Mouse (Mus musculus): ENCODE measurements at regions not wholly inside any gene's neighbourhood (a gene's known extent, or its start where the extent isn't known, plus 50 kb on each side); places are given as distances from the start of the nearest gene placed in this dataset.

DNA sequence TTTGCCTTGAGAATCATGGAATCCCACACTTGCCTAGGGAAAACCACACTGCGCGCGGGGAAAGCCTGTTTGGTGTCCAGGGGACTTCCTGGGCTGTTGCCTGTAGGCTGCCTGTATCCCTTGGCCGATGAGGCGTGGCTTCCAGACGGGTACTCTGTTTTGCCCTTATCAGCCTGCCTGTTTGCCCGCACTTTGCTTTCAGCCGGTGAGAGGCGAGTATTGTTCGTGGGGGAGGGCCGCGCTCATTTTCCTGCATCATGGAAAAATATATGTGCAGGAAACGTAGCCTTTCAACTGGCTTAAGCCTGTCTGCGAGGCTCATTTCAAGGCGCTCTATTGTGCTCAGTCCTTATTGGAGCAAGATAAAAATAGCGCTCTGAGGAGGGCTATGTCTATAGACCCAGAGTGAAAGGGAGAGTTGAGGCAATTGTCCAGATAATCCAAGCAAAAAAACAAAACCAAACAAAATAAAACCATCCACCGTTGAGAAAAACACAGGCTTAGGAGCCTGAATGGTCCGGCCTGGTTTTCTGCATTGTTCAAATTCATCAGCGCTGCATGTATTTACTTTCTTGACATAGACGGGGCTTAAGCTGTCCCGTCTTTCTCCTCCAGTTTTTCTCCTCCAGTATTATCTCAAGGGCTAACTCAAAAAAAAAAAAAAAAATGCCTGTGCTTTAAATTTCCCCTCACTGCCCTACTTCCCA, 67.9 kb downstream of the Klf5 start:
- no peak for DNase-seq (ENCODE audit: low spot score in 2 of 2)

- no peak for DNase-seq (ENCODE audit: low spot score in 2 of 2)
Measured at GRCm38 (mm10) chr14:99366996-99367555, 68.6 kb downstream of the Klf5 start.

GRCm38 (mm10) chr14:99369366-99369765, 70.9 kb downstream of the Klf5 start:
- no peak for DNase-seq (ENCODE audit: low spot score in 2 of 2)

GRCm38 (mm10) chr14:99373682-99374081, 75.2 kb downstream of the Klf5 start:
- no peak for DNase-seq (ENCODE audit: low spot score in 2 of 2)

DNA sequence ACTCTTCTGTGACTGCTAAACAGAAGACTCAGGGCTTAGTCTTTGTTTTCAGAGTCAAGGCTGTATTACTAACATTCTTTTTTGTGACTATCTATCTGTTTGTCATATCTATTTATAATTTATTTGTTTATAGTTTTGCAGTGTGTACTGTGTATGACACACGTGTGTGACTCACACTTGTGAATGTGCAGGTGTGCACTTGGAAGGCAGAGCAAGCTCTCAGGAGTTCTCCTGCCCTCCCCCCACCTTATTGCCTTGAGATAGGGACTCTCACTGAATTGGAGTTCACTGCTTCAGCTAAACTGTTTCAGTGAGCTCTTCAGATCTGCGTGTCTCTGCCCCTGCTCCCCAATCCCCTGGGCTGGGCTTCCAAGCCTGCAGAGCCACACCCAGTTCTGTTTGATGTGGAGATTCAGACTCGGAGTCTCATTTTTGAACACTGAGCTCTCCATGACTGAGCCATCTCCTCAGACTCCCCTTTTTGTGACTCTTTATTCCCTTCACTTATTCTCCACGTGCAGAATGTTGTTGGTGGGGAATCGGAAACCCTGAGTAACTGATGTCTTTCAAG, 76.6 kb downstream of the Klf5 start:
- no peak for DNase-seq (ENCODE audit: low spot score in 2 of 2)

DNA sequence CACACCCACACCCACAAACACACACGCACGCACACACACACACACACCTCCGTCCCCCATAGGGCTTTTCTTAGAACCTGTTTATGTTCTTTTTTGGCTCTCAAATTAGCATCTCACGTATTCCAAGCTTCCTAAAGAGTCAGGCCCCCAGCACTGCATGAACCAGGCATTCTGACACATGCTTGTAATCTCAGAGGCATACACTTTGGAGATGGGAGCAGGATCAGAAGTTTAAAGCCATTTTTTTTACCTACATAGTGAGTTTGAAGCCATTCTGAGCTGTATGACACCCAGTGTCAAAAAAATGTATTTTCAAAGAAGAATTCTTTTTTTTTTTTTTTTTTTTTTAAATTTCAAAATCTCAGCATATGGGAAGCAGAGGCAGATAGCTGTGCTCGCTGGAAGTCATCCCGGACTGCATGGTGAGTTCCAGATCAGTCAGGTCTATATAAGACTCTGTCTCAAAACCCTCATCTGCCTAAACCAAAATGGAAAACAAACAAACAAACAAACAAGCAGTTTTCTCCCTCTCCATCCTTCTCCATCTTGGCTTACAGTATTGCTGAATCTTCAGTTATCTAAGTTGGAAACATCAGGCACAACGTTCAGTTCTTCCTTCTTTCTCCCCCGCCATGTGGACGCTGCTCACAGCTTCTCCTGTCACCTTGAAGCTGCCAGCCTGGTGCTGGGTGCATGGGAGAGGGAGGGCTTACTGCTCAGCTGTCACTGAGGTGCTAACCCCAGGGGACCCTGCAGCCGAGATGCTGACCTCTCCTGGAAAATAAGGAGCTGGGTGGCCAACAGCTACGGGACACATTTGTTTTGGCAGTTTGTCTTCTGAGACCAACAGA, 78.4 kb downstream of the Klf5 start:
- DNase-seq (ENCODE audit: low spot score in 2 of 2): no peak

DNA sequence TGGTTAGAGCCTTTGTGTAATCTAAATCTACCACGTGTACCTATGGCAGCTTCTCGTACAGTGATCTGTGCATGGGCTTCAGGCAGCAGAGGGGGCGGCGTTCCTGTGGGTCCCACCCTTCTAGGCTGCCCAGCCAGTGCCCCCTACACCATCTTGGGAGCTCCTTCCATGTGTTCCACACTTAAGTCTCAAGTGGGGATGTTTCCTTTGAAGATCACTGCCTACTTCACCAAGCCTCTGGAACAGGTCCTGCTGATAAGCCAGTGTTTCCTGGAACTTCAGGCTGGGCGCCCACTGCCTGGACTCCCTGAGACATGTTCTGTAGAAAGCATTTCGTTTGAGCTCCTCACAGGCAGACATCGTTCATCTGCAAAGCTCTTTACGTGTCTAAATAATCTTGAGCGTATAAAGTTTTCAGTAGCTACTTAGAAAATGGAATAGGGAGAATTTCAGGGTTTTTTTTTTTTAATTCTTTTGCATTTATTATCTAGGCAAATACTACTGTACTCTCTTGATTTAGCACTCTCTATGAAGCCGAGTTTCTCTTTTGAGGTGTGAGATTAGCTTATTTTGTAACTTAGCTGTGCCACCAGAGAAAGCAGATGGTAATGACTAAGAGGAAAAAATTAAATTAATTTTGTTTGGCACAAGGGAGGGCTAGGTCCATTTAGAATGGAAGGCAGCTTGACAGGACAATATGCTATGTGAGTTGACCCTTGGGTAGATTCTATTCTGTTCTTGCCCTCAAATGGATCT, 82.9 kb downstream of the Klf5 start:
- no peak for DNase-seq (ENCODE audit: low spot score in 2 of 2)

- DNase-seq (ENCODE audit: low spot score in 2 of 2): no peak
Measured at GRCm38 (mm10) chr14:99382051-99382450, 83.6 kb downstream of the Klf5 start.

- DNase-seq (ENCODE audit: low spot score in 2 of 2): no peak
Measured at GRCm38 (mm10) chr14:99383170-99383569, 84.7 kb downstream of the Klf5 start.

DNA sequence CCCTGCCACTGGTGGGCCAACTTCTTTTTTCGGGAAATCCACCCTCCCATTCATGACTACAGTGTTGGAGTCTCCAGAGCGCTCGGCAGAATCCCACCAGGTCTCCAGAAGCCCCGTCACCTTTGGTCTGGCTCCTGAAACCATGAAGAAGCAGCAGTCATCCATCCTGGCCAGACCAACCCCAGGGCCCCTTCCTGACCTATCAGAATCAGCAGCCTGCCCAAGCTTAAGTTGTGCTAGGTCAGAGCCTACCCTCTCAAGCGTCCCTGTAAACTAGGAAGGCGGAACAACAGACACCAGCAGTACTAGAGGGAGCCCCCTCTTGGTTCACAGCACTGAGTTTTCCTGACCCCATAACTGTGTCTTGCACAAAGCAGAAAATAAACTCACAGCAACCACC, 89.1 kb downstream of the Klf5 start:
- DNase-seq (ENCODE audit: low spot score in 2 of 2): no peak

DNA sequence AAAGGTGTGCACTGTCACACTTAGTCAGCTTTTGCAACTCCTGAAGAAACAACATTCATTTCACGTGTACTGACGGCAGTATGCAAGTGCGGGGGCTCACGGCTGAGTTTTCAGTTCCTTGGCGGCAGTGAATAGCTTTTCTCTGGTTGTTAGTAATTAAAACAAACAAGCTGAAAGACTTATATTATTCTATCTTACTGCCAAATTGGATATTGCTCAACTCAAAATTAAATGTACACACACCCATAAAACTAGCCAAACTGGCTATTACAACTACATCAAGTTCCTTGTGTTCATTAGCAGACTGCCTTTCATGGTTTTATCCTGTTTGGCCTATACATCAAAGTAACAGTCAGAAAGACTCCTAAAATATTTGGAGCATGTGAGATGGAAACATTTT, 90.8 kb downstream of the Klf5 start:
- no peak for DNase-seq (ENCODE audit: low spot score in 2 of 2)

GRCm38 (mm10) chr14:99391700-99392099, 93.2 kb downstream of the Klf5 start:
- DNase-seq (ENCODE audit: low spot score in 2 of 2): no peak

GRCm38 (mm10) chr14:99392813-99393212, 94.3 kb downstream of the Klf5 start:
- no peak for DNase-seq (ENCODE audit: low spot score in 2 of 2)

DNA sequence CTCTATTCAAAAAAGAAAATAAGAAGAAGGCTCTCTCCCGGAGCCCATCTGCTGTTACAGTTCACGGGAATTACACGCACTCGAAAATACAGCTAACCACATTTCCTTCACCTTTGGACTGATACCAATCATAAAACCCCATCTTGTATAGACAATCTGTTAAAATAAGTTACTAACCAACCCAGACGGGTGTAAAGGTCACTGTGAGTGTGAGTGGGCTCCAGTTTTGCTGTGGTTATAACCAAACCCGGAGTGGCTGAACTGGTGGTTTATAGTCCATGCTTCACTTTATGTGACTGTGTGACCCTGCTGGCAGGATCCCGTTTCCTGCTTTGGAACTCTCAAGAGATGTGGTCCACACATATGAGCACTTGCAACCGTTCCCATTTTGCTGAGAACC, 95.1 kb downstream of the Klf5 start:
- no peak for DNase-seq (ENCODE audit: low spot score in 2 of 2)

DNA sequence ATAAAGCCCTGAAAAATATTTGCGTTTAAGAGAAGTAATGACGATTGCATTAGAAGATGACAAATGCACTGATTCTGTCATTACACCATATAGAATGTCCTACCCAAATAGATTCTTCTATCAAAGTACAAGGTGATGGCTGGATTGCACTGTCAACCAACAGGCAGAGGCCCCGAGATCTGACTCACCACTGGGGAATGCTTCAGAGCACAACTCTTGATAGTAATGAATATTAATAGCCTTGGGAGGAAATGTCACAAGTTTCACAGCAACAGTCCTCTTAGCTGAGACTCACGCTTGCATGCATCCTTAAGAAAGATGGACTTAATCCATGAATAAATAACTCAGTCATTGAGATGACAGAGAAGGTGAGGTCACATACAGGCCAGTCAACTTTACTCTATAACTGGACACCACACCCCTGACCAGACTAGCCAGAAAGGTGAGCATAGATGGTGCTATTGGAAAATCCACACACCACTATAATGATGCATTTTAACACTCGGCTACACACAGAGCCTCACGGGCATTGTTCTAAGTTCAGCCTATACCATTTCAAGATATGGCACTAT, 104.8 kb downstream of the Klf5 start:
- DNase-seq (ENCODE audit: low spot score in 2 of 2): no peak

DNA sequence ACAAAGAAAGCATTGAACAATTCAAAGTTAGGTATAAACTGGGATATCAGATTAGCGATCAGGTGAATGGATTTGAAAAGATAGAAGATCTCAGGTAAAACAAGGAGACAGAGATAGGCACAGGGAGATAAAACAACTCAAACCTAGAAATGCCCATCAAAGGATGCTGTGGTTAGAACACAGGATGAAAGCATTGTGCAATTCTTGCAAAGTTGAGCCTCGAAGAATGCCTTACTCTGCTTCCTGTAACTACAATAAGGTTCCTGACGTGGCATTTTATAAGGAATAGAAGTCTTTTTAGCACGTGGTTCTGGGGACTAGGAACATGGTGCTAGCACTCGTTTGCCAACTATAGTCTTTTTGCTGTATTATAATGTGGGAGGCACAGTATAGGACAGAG, 106.7 kb downstream of the Klf5 start:
- no peak for DNase-seq (ENCODE audit: low spot score in 2 of 2)

DNA sequence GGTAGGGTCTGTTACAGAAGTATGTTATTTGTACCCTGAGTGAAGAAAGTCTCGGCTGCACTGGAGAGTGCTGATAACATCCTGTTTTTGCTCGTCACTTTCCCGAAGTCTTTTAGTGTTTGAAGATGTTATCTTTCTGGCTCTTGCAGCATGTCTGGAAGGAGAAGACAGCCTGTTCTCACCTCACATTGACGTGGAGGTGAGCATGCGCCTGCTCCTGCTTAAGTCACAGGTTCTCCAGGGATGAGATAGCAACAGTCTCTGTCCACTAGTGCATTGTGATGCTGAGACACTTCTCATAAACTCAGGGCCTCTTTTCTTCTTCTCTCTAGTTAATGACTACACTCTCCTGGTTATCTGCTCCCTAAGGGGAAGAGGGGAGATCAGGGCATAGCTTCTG, 113.3 kb downstream of the Klf5 start:
- no peak for DNase-seq (ENCODE audit: low spot score in 2 of 2)

DNA sequence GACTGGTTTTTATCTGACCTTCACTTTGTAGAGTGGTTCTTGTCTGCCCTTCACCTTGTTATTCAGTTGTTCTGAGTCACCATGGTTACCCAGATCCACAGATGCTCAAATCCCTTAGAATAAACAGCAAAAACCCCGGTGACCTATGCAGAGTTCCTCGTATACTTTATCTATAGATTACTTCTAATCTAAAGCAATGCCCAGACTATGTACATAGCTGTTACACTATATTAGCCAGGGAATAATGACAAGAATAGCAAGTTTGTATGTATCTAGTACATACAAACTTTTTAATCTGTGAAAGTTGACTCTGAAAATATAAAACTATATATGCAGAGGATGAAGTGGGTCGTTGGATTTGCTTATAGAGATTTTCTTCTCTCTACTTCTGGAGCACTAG, 117.7 kb downstream of the Klf5 start:
- DNase-seq (ENCODE audit: low spot score in 2 of 2): no peak

GRCm38 (mm10) chr14:99418970-99419369, 120.5 kb downstream of the Klf5 start:
- no peak for DNase-seq (ENCODE audit: low spot score in 2 of 2)

- no peak for DNase-seq (ENCODE audit: low spot score in 2 of 2)
Measured at GRCm38 (mm10) chr14:99423334-99423733, 124.8 kb downstream of the Klf5 start.

GRCm38 (mm10) chr14:99427049-99427448, 128.6 kb downstream of the Klf5 start:
- DNase-seq (ENCODE audit: low spot score in 2 of 2): no peak
